Mouse (Mus musculus) small intestine, adult 2 months (tissue): Measurements from ENCODE around the gene Zfp12. TPM values are rescaled to one million over a fixed set of nuclear protein-coding genes. Genes with fewer than 3 reads are reported as not detected.

Experiments
- H3K27ac ChIP-seq: fragments of 200-500 bp; 2 replicates; pipeline ENCODE4 v1.5.1; 2012; ENCODE audit warnings: low read depth, low read length, control low read depth, inconsistent platforms; ENCODE audit not compliant: insufficient read depth
- H3K27me3 ChIP-seq: fragments of 200-500 bp; 2 replicates; pipeline ENCODE4 v1.6.1; 2012; ENCODE audit warnings: mild to moderate bottlenecking, moderate library complexity, low read length, inconsistent platforms; ENCODE audit not compliant: control insufficient read depth, insufficient read depth
- H3K36me3 ChIP-seq: fragments of 200-500 bp; 2 replicates; pipeline ENCODE4 v1.6.1; 2012; ENCODE audit warnings: mild to moderate bottlenecking, low read length, control low read depth, inconsistent platforms; ENCODE audit not compliant: control insufficient read depth, insufficient read depth
- H3K4me1 ChIP-seq: fragments of 200-500 bp; 2 replicates; pipeline ENCODE4 v1.6.1; 2012; ENCODE audit warnings: low read length, inconsistent platforms, mixed read lengths; ENCODE audit not compliant: control insufficient read depth, insufficient read depth, insufficient read length
- H3K4me3 ChIP-seq: fragments of 200-500 bp; 2 replicates; pipeline ENCODE4 v1.5.1; 2012; ENCODE audit warnings: low read depth, mild to moderate bottlenecking, control low read depth, inconsistent platforms, low read length, moderate library complexity
- CTCF ChIP-seq: fragments of 200-500 bp; IDR thresholded peaks from 2 replicates; pipeline ENCODE4 v1.5.1; 2012; ENCODE audit warnings: low read depth, mild to moderate bottlenecking, control low read depth, inconsistent platforms, low read length, moderate library complexity, mixed read lengths; ENCODE audit not compliant: insufficient replicate concordance, insufficient read length; ENCODE audit errors: extremely low read depth
- POLR2A ChIP-seq: fragments of 200-500 bp; IDR thresholded peaks from 2 replicates; pipeline ENCODE4 v1.6.1; 2012; ENCODE audit warnings: low read depth, mild to moderate bottlenecking, control low read depth, inconsistent platforms, low read length, moderate library complexity
- WGBS: fragments of 180-500 bp; shearing (Covaris S2); methylation state at CpG from one replicate; pipeline ENCODE4 v1.1.7; 2018; 5-methylcytosine and 5-hydroxymethylcytosine counted together
- polyA plus RNA-seq: library from polyadenylated mRNA; depleted of rRNA; stranded (reverse); fragments of >200 nt; gene quantifications from 2 replicates; pipeline ENCODE4 v1.2.3, GENCODE M21; 2012

Zfp12 gene
- polyA plus RNA-seq, 1 experiment, result 2.6 TPM

DNA sequence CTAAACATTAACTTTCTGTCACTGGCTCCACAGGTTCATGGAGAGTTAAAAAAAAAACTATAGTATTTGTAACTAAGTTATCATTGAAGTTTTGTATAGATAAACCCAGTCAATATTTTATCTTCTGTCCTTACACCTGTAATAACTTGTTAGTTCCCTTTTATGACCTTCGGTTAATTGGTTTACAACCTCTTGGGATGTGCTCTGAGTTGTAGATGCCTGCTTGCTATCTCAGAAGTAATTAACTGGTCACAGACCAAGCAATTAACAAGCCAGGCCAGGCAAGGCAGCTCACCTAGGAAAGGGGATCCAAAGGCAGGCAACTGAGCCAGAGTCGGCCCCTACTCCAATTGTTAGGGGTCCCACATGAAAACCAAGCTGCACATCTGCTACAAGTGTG, 21.1 kb upstream of the Zfp12 start:
- no peak overlapping the region for H3K27ac ChIP-seq
- H3K36me3 ChIP-seq, result no peaks in the 10 kb centered on the region
- WGBS, result 17% methylated on average over 2 of the region's 2 CpGs
- H3K4me1 ChIP-seq, result no peaks in the 10 kb centered on the region
- no peak for TF ChIP-seq POLR2A
- TF ChIP-seq CTCF, result no peak
- peaks cover 31% of the 10 kb centered on the region for H3K27me3 ChIP-seq
- no peak overlapping the region for H3K4me3 ChIP-seq

DNA sequence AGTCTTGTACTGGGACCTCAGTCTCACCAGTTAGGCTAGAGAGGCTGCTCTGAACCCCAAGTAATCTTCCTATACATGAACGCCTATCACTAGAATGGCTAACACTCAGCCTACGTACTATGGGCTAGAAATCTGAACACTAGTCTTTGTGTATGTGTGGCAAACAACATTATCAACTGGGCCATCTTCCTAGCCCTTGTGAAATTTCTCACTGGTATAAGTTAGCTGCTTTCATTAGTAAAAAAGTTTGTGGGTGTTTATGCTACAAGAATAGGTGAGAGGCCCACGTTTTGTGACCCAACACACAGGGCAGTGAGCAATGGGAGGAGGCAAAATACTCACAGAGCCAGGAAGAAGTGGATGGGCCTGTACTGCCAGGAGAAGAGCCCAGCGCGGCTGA, 14.0 kb upstream of the Zfp12 start:
- peaks cover 21% of the 10 kb centered on the region for H3K27me3 ChIP-seq
- H3K27ac ChIP-seq, result no peak overlapping the region
- TF ChIP-seq CTCF (no peak), POLR2A (no peak)
- H3K4me3 ChIP-seq, result no peak overlapping the region
- H3K36me3 ChIP-seq, result no peaks in the 10 kb centered on the region
- no peaks in the 10 kb centered on the region for H3K4me1 ChIP-seq
- 73% methylated on average over 5 of the region's 5 CpGs for WGBS

GRCm38 (mm10) chr5:143222287-143222686, 12.7 kb upstream of the Zfp12 start:
- H3K36me3 ChIP-seq, result no peaks in the 10 kb centered on the region
- TF ChIP-seq POLR2A (no peak), CTCF (no peak)
- no peaks in the 10 kb centered on the region for H3K4me1 ChIP-seq
- WGBS, result 73% methylated on average over 1 of the region's 1 CpGs
- peaks cover 21% of the 10 kb centered on the region for H3K27me3 ChIP-seq
- no peak overlapping the region for H3K27ac ChIP-seq
- no peak overlapping the region for H3K4me3 ChIP-seq

DNA sequence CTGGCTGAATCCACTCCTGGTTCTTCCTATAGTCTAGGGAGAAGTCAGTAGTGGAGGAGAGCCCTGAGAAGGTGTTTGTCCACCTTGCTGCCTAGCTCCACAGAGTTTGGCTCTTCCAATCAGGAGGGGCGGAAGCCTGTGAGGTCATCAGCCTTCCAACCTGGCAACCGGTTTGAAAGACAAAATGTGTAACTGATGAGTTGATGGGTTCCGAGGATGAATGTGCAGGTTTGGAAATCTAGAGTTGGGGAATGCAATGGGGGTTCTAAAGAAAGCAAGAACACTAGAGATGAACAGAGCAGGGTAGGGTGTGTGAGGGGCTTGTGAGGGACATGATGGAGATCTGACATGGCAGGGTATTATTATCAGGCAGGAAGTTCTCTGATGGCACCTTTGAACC, 8.2 kb upstream of the Zfp12 start, which contains the start of gene Spdye4a:
Gene Spdye4a, minus strand, starts transcription at position 101 of the 400 bp plus-strand sequence.
- Histone ChIP-seq H3K27me3 (peaks cover 6% of the 10 kb centered on the region), H3K4me1 (no peaks in the 10 kb centered on the region), H3K4me3 (no peak within 1 kb of the TSS), H3K36me3 (no peaks in the 10 kb centered on the region), H3K27ac (no peak within 1 kb of the TSS)
- no peak for TF ChIP-seq POLR2A
- no peak for TF ChIP-seq CTCF
- 87% methylated on average over 3 of the region's 3 CpGs for WGBS

GRCm38 (mm10) chr5:143236036-143236435, 1.1 kb downstream of the Zfp12 start:
- Histone ChIP-seq H3K27ac (no peak overlapping the region), H3K27me3 (no peaks in the 10 kb centered on the region), H3K36me3 (peaks cover 7% of the 10 kb centered on the region; the same call in 1 of the 2 replicates), H3K4me3 (no peak overlapping the region), H3K4me1 (no peaks in the 10 kb centered on the region; the same call in 1 of the 2 replicates)
- 37% methylated on average over 9 of the region's 9 CpGs for WGBS
- no peak for TF ChIP-seq CTCF
- TF ChIP-seq POLR2A, result no peak

DNA sequence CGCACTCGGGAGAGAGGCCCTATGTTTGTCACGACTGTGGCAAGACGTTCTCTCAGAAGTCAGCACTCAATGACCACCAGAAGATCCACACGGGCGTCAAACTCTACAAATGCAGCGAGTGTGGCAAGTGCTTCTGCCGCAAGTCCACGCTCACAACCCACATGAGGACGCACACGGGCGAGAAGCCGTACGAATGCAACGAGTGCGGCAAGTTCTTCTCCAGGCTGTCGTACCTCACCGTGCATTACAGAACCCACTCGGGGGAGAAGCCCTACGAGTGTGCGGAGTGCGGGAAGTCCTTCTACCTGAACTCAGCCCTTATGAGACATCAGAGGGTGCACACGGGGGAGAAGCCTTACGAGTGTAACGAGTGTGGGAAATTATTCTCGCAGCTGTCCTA, 10.0 kb downstream of the Zfp12 start:
- 97% methylated on average over 26 of the region's 26 CpGs for WGBS
- H3K27ac ChIP-seq, result no peak overlapping the region
- no peaks in the 10 kb centered on the region for H3K4me1 ChIP-seq
- TF ChIP-seq POLR2A (no peak), CTCF (no peak)
- H3K36me3 ChIP-seq, result peaks cover 36% of the 10 kb centered on the region
- H3K4me3 ChIP-seq, result no peak overlapping the region
- H3K27me3 ChIP-seq, result no peaks in the 10 kb centered on the region

- TF ChIP-seq CTCF (no peak), POLR2A (no peak)
- H3K27ac ChIP-seq, result no peak overlapping the region
- peaks cover 6% of the 10 kb centered on the region for H3K36me3 ChIP-seq
- no peak overlapping the region for H3K4me3 ChIP-seq
- 69% methylated on average over 6 of the region's 6 CpGs for WGBS
- peaks cover 3% of the 10 kb centered on the region; the same call in 1 of the 2 replicates for H3K4me1 ChIP-seq
- peaks cover 16% of the 10 kb centered on the region for H3K27me3 ChIP-seq
Observed at GRCm38 (mm10) chr5:143252039-143252438, 17.1 kb downstream of the Zfp12 start.

GRCm38 (mm10) chr5:143252791-143253185, 17.8 kb downstream of the Zfp12 start:
- no peak overlapping the region for H3K27ac ChIP-seq
- peaks cover 16% of the 10 kb centered on the region for H3K27me3 ChIP-seq
- 63% methylated on average over 18 of the region's 18 CpGs for WGBS
- TF ChIP-seq POLR2A (no peak), CTCF (no peak)
- peaks cover 3% of the 10 kb centered on the region; the same call in 1 of the 2 replicates for H3K4me1 ChIP-seq
- H3K4me3 ChIP-seq, result no peak overlapping the region
- H3K36me3 ChIP-seq, result peaks cover 3% of the 10 kb centered on the region; the same call in 1 of the 2 replicates
